Mouse (Mus musculus) MEL-GATA-1-ER (cell line): Measurements from ENCODE around the gene Gm17087.

Experiments
- DNase-seq: peaks from one replicate; pipeline ENCODE4 v3.0.0-alpha.2; 2012; ENCODE audit warnings: low read depth; ENCODE audit errors: extremely low read depth

The Gm17087 gene

DNA sequence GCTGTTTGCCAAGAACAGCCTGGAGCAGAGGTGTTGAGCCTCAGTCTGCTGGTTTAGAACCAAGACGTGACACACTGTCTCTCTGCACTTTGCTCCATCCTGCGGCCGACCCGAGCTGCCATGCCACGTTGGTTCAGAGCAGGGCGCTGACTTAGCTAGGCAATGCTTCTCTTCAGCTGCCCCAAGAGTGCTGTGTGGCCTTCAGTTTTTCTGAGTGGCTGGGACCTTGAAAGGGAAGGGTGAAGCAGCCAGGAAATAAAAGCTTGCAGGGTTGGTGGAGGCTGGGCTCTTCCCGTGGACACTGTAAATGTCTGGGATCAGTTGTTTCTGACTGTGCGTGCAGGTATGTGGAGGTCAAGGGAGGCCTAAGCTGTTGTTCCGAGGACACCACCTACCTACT lies 20.4 kb downstream of the Gm17087 start:
- no peak for DNase-seq

DNA sequence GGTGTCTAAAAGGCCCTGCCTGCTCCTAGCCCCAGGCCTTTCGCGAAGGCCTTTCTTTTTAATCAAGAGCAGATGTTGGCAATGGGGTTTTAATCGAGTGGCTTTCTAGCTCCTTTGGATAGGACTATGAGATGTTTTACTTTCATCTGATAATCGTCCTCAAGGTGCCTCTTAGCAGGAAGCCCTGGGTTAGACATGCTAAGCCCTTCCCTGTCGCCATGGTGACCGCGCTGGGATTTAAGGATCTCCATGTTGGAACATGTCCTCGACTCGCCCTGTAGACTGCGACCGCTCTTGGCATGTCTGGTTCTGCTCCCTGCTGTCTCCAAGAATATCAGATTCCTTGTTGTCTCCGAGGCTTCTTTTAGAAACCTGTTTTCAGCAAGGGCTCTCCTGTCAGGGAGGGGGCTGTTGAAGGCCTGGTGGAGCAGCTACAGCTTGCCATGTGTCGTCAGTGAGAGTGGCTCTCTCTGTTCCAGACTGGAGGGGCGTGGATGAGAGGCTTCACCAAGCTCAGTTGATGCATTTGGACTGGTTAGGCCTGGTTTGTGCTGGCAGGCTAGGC lies 24.7 kb downstream of the Gm17087 start:
- DNase-seq, result no peak

DNA sequence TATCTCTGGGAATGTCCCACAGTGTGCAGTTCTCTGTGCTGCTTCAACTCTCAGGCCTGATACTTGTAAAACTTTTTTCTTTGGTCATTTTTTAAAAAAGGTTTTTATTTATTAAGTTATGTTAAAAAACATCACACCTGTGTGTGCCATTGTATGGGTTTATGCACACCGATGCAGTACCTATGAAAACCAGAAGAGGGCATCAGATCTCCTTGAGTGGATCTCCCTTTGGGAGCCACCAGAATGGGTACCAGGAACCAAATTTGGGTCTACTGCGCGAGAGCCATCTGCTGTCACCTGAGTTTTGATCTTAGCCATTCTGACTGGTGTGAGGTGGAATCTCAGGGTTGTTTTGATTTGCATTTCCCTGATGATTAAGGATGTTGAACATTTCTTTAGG lies 28.6 kb downstream of the Gm17087 start:
- peak; percentile 6 for DNase-seq

DNA sequence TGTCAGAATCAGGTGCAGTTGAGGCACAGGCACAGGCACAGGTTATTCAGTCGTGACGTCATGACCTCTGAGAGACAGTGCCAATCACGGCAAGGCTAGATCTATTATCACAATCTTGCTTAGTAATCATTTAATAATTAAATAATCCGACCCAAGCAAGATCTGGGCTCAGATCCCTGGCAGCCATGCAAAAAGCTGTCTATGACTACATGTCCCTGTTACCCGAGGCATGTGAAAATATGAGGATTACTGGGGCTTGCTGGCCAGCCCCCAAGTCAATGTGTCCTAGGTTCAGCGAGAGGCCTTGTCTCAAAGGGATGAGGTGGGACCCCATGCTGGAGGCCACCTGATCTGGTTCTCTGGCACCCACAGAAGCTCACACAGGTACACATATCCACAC lies 30.2 kb downstream of the Gm17087 start:
- no peak for DNase-seq

DNA sequence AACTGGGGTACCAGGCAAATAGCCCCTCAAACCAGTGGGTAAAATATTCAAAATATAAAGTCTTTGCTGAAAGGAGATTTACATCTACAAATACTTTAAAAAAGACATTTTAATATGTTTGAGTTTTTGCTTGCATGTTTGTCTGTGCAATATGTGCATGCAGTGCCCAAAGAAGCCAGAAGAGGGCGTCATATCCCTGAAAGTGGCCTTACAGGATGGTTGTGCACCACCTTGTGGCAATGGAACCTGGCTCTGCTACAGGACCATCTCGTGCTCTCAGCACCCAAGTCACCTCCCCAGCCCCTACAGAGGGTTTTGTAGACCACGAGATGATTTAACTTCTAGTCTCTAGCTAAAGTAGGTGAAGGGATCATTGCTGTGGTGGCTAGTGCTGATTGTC lies 32.9 kb downstream of the Gm17087 start:
- peak; percentile 10 for DNase-seq

DNA sequence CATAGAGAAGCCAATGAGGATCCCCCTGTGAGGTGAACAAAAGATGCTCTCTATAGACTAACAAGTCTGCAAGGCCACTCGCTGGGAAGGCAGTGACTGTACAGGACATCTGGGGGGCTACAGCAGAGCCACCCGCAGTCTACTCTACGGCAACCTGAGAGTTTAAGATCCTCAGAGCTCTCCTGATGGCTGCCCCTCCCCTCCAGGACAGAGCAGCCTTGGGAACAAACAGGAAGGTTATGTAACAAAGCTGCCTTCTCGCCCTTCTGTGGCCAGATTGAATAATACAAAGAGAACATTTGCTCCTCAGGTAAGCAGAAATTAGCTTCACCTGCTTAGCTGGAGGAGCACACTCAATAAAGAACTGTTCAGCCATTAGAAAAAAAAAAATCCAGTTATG lies 34.1 kb downstream of the Gm17087 start:
- no peak for DNase-seq

DNA sequence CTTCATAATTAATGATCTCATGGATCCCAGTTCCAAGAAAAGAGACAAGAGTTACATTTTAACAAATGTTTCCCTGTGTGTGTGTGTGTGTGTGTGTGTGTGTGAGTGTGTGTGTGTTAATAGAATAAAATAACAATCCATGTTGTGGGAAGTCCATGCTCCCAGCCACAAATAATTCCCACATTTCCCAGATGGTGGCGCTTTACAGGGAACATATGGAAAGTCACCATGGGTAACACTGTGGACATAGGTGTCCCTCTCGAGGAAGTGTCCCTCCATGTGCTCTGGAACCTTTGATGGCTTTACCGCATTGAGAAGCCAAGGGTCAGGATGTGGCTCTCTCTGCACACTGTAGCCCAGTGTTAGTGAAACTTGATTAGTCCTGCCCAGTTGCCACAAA lies 38.1 kb downstream of the Gm17087 start:
- DNase-seq, result no peak

DNA sequence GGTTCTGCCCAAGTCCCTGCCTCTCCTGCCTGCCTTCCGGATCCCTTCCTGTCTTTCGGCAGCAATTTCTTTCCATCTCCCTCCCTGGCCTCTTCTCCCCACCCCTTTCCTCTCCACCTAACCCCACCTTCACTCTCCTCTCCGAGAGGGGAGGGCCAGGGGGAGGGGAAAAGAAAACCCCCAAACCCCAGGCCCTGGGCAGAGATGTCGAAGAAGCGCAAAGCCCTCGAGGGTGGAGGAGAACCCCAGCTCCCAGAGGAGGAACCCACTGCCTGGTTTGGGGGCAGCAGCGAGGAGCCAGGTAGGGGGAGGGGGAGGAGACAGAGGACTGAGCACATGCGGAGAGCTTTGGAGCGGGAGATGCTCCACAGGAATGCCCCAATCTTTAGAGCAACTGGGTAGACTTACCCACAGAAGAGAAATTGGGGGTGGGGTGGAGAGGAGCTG lies 39.9 kb downstream of the Gm17087 start:
- DNase-seq, result no peak

DNA sequence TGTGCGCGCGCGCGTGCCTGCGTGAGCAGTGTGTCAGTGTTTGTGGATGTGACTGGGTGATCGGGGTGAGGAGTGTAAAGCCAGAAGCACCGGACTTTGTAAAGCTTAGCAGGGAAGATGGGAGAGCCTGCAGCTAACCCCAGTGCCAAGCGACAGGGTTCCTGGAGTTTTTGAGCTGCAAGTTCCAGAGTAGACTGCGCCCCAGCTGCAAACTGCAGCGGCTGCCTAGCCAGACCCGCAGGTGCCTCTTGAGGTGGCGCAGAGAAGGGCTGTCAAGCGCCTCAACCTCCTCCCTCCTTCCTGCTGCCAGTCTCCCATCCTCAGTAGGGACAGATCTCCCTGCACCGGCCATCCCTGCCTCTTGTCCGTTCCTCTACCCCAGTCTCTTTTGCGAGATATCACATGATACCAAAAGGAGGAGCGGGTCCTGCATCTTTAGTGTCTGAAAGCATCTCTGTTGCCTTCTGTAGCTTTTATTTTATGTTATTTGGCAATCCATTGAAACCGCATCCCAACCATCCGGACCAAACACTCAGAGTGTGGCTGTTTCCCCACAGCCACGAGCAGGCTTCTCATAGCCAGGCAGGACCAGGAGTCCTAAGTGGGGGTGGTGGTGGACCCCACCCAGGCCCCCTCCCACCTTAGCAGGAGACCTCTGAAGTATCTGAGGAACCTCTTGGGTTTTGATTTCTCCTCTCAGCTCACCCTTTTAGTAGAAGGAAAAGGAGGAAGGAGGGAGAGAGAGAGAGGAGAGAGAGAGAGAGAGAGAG lies 40.6 kb downstream of the Gm17087 start:
- no peak for DNase-seq

DNA sequence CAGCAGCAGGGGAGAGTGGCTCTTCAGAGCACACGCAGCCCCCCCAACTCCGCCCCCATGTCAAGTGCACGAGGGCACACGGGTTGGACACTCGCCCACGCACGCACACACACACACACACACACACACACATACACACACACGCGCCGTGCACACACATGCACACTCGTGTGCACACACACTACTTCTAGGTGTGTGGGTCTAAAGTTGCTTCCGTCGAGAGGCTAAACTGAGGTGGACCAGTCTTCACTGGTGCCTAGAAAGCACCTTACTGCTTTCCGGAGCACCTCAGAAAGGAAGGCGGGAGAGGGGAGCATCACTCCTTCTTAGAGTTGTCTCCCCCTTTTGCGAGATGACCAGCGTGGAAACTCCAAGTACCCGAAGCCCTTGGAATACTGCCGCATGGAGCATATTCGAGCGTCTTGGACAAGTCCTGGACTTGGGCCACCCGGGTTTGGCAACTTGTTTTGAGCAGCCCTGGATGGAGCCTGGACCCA lies 41.5 kb downstream of the Gm17087 start, which contains the start of gene Pde10a:
Pde10a (plus strand) TSS at position 148 of the 497 bp plus-strand sequence.
- no peak for DNase-seq

DNA sequence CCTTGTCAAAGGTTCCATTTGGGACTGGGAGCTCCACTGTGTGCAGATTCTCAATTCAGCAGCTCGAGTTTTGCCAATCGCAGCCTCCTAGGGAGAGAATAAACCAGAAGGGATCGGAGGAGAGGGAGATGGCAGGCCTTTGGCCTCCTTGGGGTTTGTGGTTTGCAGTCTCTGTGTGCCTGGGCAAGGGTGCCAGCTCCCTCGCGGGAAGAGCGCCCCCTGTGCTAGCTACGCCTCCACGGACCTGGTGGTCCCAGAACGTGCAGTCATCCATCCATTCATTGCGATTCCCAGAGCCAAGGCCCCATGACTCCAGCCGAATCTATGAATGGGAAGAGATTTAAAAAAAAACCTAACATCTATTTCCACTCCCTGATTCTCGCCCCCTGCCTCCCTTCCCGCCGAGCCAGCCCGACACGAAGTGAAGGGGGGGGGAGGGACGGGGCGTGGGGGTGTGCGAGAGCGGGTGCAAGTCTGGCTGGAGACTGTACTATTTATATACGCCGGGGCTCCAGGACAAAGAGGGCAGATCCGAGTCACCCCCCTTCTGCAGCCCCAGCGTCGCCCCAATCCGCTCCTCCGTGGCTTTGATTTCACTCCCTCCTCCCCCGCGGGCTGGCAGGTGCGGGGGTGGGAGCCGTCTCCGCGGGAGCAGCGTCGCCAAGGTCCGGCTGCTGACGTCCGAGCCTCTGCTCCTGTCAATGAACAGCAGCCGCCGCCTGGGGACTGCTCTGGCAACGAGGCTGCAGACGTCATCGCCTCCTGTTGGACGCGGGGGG lies 42.2 kb downstream of the Gm17087 start:
- DNase-seq, result no peak

DNA sequence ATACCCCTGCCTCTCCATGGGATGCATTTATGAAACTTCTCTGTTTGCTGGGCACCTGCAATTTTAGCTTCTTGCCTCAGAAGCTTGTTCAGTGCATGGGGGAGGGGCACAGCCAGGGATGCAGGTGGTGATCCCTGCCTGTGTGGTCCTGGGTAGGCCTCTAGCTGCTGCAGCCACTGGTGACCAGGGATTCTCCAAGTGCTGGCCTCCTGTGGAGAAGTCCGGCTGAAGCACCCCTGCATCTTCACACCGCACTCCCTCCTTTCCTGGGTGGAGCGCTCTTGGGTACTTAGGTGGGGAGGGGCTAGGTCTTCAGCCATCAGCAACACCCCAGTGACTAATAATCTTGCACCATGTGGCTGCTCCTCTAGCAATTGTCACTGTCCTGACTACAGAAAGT lies 42.8 kb downstream of the Gm17087 start:
- no peak for DNase-seq

DNA sequence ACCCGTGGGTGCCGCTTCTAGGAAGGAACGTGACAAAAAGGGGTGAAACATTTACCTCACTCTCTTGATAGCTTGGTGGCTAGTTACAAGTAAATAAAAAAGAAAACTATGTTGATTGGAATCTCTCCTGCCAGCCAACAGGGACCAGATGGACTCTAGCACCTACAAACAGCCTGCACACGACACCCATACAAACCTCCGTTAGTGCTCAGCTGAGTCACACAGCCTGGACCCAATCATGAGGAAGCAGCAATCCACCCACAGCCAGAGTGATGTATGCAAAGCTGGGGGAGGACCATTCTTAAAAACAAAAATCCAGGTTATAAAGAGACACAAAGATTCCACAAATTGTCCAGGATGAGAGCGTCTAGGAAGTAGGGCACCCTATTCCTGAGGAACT lies 50.7 kb downstream of the Gm17087 start:
- no peak for DNase-seq
